Mouse (Mus musculus): ENCODE results near the gene Rhobtb1.

DNA sequence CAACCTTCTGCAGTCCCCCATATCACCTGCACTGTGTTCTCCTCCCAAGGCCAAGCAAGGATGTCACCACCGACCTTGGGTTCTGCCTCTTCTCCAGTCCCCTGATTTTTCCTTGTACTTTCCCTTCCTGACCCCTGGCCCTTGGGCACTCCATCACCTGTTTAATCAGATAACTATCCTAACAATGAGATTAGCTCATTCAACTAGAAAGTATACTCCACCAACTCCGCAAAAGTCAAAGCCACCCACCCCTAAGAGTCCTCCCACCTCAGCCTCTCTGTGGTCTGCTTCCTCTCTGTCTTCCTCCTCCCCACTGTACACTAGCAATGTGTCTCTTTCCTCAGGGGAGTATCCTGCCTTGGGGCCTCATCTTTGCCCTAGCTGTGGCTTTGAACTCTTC is 107.9 kb downstream of the Rhobtb1 start:
- TF ChIP-seq CTCF (IDR thresholded peaks at IDR 0.05; ENCODE audit: borderline replicate concordance, control insufficient read depth, extremely low read depth, insufficient read depth, low read length, poor library complexity) (no peak), POLR2A (IDR thresholded peaks at IDR 0.05; ENCODE audit: control insufficient read depth, extremely low read depth, insufficient read depth, low read length, poor library complexity) (no peak)

All from thymus, adult 2 months (tissue).